Mouse (Mus musculus): ENCODE measurements around the gene Slc39a8.

DNA sequence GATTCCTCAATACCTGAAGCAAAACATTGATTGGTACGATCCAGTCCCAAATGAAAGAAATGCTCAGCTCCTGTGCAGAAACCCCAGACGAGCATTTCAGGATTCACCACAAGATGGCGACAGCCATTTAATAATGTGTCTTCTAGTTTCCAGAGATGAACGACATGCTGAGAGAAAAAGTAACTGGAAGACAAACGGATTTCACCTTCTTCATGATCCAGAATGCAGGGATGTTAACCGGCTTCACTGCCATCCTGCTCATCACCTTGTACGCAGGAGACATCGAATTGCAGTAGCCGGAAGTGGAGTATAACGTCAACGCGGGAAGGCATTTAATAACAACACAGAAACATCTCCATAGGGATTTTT is 61.6 kb downstream of the Slc39a8 start:
- TF ChIP-seq CTCF (IDR thresholded peaks at IDR 0.05; ENCODE audit: low read depth, low read length): no peak
- no peak for TF ChIP-seq EP300 (IDR thresholded peaks at IDR 0.05; ENCODE audit: insufficient read depth, low read depth, low read length)
- no peak for TF ChIP-seq POLR2A (IDR thresholded peaks at IDR 0.05; ENCODE audit: insufficient read depth, low read length)

Data from ES-Bruce4 (cell line).